9 mouse cellular contexts compared by ENCODE assay signal in the genomic region with DNA sequence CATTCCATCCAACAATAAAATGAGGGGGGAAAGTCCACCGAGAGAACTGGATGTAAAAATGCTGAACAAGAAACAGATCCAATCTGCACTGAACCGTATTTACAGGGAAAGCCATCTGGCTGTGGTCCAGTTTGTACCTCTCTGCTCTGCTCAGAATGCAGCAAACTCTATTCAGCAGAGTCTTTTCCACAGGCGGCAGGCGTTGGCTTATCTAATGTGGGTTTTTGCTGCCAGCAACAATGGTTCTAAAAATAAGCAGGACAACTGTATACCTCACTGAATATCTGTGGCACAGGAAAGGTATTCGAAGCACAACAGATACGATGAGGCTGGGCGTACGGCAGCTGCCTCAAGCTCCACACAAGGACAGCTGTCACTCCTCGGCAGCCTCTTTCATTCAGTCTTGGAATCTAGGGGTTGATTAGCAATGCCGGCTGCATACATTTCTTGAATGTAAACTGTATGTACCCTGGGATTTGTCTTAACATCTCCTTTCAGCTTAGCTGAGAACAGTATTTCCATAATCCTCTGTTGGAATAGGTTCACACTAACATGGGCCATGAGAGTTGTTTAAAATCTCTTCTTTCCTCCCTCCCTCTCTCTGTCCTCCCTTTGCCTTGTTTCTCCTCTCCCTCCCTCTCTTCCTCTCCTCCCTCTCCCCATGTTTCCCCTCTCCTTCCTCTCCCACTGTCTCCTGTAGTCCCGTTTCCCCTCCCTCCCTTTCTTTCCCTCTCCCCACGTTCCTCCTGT.
DNase-seq lines count a peak whose midpoint lies in the region; ATAC-seq and TF ChIP-seq lines count a peak whose summit lies in the region.
"Had no signal": no experiment of that assay in that cellular context is flagged by ENCODE, and none has a peak within 500 bp of the region (broad histone marks: within the 10 kb centered on the region; RNA-seq: fewer than 3 reads in every experiment).

No protein-coding gene starts in this region.

- no peaks in the 10 kb centered on the region for H3K9me3 ChIP-seq in lung, embryonic 14.5 days (ENCODE audit: low read depth, low read length)
- H3K9me3 ChIP-seq in heart, embryonic 14.5 days (ENCODE audit: control insufficient read depth, low read length) = no peaks in the 10 kb centered on the region
- no peaks in the 10 kb centered on the region for H3K9me3 ChIP-seq in neural tube, embryonic 14.5 days (ENCODE audit: control insufficient read depth, low read length)

- H3K36me3 ChIP-seq in lung, embryonic 14.5 days (ENCODE audit: insufficient read depth) = no peaks in the 10 kb centered on the region
- no peaks in the 10 kb centered on the region for H3K36me3 ChIP-seq in heart, embryonic 14.5 days (ENCODE audit: control insufficient read depth, insufficient read depth, low read length)
- no peaks in the 10 kb centered on the region for H3K36me3 ChIP-seq in neural tube, embryonic 14.5 days (ENCODE audit: control insufficient read depth, insufficient read depth, low read length)

- no peak for TF ChIP-seq POLR2A in lung, adult 2 months (IDR thresholded peaks at IDR 0.05; ENCODE audit: borderline replicate concordance, extremely low read depth, low read depth, low read length)

- DNase-seq in lung, embryonic 14.5 days = peak; percentile 61
- no peak for DNase-seq in lung, adult 2 months
- peak; percentile 42 to 48 for DNase-seq in layer of hippocampus, postnatal 36 days
- DNase-seq in adrenal gland, postnatal 4 days (ENCODE audit: low spot score in 2 of 2) = no peak
- no peak for DNase-seq in lung, postnatal 10 days

- ATAC-seq in lung, embryonic 14.5 days (ENCODE audit: insufficient read depth) = peak; percentile 60; the same call in 1 of the 2 replicates
- ATAC-seq in heart, embryonic 14.5 days (ENCODE audit: insufficient number of reproducible peaks, insufficient read depth, low FRiP score, low read depth) = peak; percentile 80
- peak; percentile 57 for ATAC-seq in neural tube, embryonic 14.5 days (ENCODE audit: low read depth)
- ATAC-seq in erythroblast, adult 5-6 weeks (replicated peaks; ENCODE audit: low FRiP score, poor library complexity, severe bottlenecking) = no peak
- ATAC-seq: Patski had no signal

- H3K9ac ChIP-seq in lung, embryonic 14.5 days = no peak overlapping the region
- H3K9ac ChIP-seq in heart, embryonic 14.5 days (ENCODE audit: low read length) = peak overlapping the region; percentile 57
- H3K9ac ChIP-seq in neural tube, embryonic 14.5 days (replicated peaks; ENCODE audit: low read depth, low read length) = no peak overlapping the region

- no peaks in the 10 kb centered on the region for H3K27me3 ChIP-seq in lung, embryonic 14.5 days (ENCODE audit: insufficient read depth, low read length)
- no peaks in the 10 kb centered on the region for H3K27me3 ChIP-seq in heart, embryonic 14.5 days (ENCODE audit: control insufficient read depth, insufficient read depth, low read length)
- H3K27me3 ChIP-seq in neural tube, embryonic 14.5 days (ENCODE audit: control insufficient read depth, insufficient read depth, low read length) = no peaks in the 10 kb centered on the region
- H3K27me3 ChIP-seq: Patski had no signal

- 0 out of 2 replicates have a peak overlapping the region, but pooled peaks have one; percentile 25 for H3K4me2 ChIP-seq in lung, embryonic 14.5 days
- peak overlapping the region; percentile 58 for H3K4me2 ChIP-seq in heart, embryonic 14.5 days (ENCODE audit: low read length)
- peak overlapping the region; percentile 20; the same call in 1 of the 2 replicates for H3K4me2 ChIP-seq in neural tube, embryonic 14.5 days (ENCODE audit: low read depth, low read length)

- H3K4me1 ChIP-seq in lung, embryonic 14.5 days (ENCODE audit: insufficient read depth) = no peaks in the 10 kb centered on the region
- no peaks in the 10 kb centered on the region for H3K4me1 ChIP-seq in lung, adult 2 months (ENCODE audit: control insufficient read depth, insufficient read depth, low read length)
- H3K4me1 ChIP-seq in heart, embryonic 14.5 days (ENCODE audit: control insufficient read depth in 2 of 2, insufficient read depth in 2 of 2, low read length in 2 of 2) = peaks cover 22 to 31% of the 10 kb centered on the region in 2 experiments
- H3K4me1 ChIP-seq in neural tube, embryonic 14.5 days (ENCODE audit: control insufficient read depth, insufficient read depth, low read length) = 0 out of 2 replicates have a peak, but pooled peaks cover 6% of the 10 kb centered on the region

- H3K4me3 ChIP-seq in lung, embryonic 14.5 days (ENCODE audit: low read depth, low read length) = no peak overlapping the region
- H3K4me3 ChIP-seq in lung, adult 2 months (replicated peaks; ENCODE audit: extremely low read depth, low read depth, low read length) = no peak overlapping the region
- no peak overlapping the region for H3K4me3 ChIP-seq in heart, embryonic 14.5 days (ENCODE audit: control insufficient read depth in 1 of 2, insufficient read depth in 1 of 2, low read depth in 1 of 2, low read length in 2 of 2)
- H3K4me3 ChIP-seq in neural tube, embryonic 14.5 days (ENCODE audit: low read depth, low read length) = no peak overlapping the region

- WGBS in lung, embryonic 14.5 days = 23% methylated on average over 12 of the region's 12 CpGs
- WGBS in lung, adult 2 months = 23% methylated on average over 12 of the region's 12 CpGs
- 7% methylated on average over 12 of the region's 12 CpGs for WGBS in heart, embryonic 14.5 days
- WGBS in neural tube, embryonic 14.5 days = 25% methylated on average over 12 of the region's 12 CpGs

- H3K27ac ChIP-seq in lung, embryonic 14.5 days (ENCODE audit: low read depth) = no peak overlapping the region
- H3K27ac ChIP-seq in heart, embryonic 14.5 days (replicated peaks in 1 of 2; ENCODE audit: control insufficient read depth in 1 of 2, insufficient read depth in 1 of 2, low read depth in 2 of 2, low read length in 2 of 2) = peak overlapping the region; percentile 78 to 80
- H3K27ac ChIP-seq in neural tube, embryonic 14.5 days (ENCODE audit: low read depth, low read length) = no peak overlapping the region

- TF ChIP-seq CTCF in lung, embryonic 14.5 days (IDR thresholded peaks at IDR 0.05; ENCODE audit: low read depth) = no peak
- TF ChIP-seq CTCF in lung, adult 2 months (IDR thresholded peaks at IDR 0.05; ENCODE audit: insufficient read depth, low read length) = no peak

Comparison
In these comparisons a context has a peak if more than half of its experiments do, and no peak if none do; other contexts are left out.
1. DNase-seq: peak in lung, embryonic 14.5 days (single experiment) and layer of hippocampus, postnatal 36 days (2 of 2); none in lung, adult 2 months (single experiment), adrenal gland, postnatal 4 days (0 of 2) and lung, postnatal 10 days (single experiment).
2. H3K27ac ChIP-seq: peak in heart, embryonic 14.5 days (2 of 2); none in lung, embryonic 14.5 days (single experiment) and neural tube, embryonic 14.5 days (single experiment).
3. Peak in every context shown above with its lines, with median percentiles within 50 percentile points of each other: H3K4me2 ChIP-seq.